Mouse (Mus musculus) neural tube, embryonic 12.5 days (tissue): ENCODE results near the gene Tnik. TPM values are rescaled to one million over a fixed set of nuclear protein-coding genes. Genes with fewer than 3 reads are reported as not detected.

Source experiments
- ATAC-seq: fragments of 200-750 bp; cut with Nextera tagmentation; 2 replicates; pipeline ENCODE4 v1.8.0; 2017; ENCODE audit warnings: low read depth, mild to moderate bottlenecking, moderate TSS enrichment, moderate library complexity; ENCODE audit not compliant: low FRiP score
- H3K27ac ChIP-seq: fragments of 300-500 bp; sonication (generic); 2 replicates; pipeline ENCODE4 v1.5.1; 2016
- H3K27me3 ChIP-seq: fragments of 300-500 bp; sonication (generic); replicated peaks from 2 replicates; pipeline ENCODE4 v1.6.1; 2016; ENCODE audit warnings: mild to moderate bottlenecking
- H3K36me3 ChIP-seq: fragments of 300-500 bp; sonication (generic); 2 replicates; pipeline ENCODE4 v1.6.1; 2016; ENCODE audit warnings: mild to moderate bottlenecking
- H3K4me1 ChIP-seq: fragments of 300-500 bp; sonication (generic); 2 replicates; pipeline ENCODE4 v1.6.1; 2016
- H3K4me2 ChIP-seq: fragments of 300-500 bp; sonication (generic); replicated peaks from 2 replicates; pipeline ENCODE4 v1.6.1; 2016; ENCODE audit warnings: mild to moderate bottlenecking
- H3K4me3 ChIP-seq: fragments of 300-500 bp; sonication (generic); 2 replicates; pipeline ENCODE4 v1.5.1; 2016
- H3K9ac ChIP-seq: fragments of 300-500 bp; sonication (generic); 2 replicates; pipeline ENCODE4 v1.6.1; 2016; ENCODE audit warnings: mild to moderate bottlenecking
- H3K9me3 ChIP-seq: fragments of 300-500 bp; sonication (generic); 2 replicates; pipeline ENCODE4 v1.6.1; 2016; ENCODE audit warnings: mild to moderate bottlenecking
- WGBS: fragments of 180-500 bp; shearing (Covaris S2); methylation state at CpG from one replicate; pipeline ENCODE4 v1.1.7; 2016; 5-methylcytosine and 5-hydroxymethylcytosine counted together
- polyA plus RNA-seq: library from polyadenylated mRNA; unstranded; fragments of >200 nt; fragmentation: Nextera tagmentation; extraction: Ambion mirVana; gene quantifications from 2 replicates; pipeline ENCODE4 v1.2.1, GENCODE M21; 2016

Tnik gene
- polyA plus RNA-seq, 1 experiment from 2014 or later: 50.6 TPM

DNA sequence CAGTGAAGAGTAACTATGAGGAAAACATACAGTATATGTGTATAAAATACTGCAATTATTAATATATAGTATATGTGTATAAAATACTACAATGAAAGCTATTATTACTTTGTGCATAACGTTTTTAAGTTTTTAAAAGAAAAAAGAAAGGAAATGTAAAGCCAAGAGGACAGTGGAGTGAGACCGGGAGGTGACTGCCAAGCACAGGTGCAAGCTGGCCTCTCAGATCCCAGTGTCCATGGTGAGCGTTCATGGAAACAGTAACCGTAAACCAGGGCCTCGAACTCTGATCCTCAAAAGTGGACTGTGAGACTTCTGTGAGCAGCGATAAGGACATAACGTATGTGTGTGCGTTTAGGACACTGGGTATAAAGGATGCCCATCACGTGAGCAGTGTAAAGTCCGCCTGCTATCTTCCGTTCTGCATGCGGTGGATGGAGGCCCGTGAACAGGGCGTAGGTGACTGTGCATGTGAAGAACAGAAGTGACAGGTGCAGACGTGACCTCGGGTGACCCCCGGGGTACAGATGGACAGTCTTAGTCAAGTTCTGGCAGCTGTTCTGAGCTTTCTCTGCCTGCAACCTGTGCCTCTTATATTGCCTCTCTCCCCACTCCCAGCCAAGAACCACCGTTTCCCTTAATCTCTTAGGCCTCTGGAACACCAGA is 316.1 kb downstream of the Tnik start:
- no peak overlapping the region for H3K27ac ChIP-seq
- H3K9ac ChIP-seq: no peak overlapping the region
- no peak overlapping the region for H3K4me2 ChIP-seq
- H3K4me3 ChIP-seq: no peak overlapping the region
- H3K27me3 ChIP-seq: no peaks in the 10 kb centered on the region
- no peak for ATAC-seq
- no peaks in the 10 kb centered on the region for H3K9me3 ChIP-seq
- no peaks in the 10 kb centered on the region for H3K4me1 ChIP-seq
- H3K36me3 ChIP-seq: 0 out of 2 replicates have a peak, but pooled peaks cover 6% of the 10 kb centered on the region
- 91% methylated on average over 18 of the region's 18 CpGs for WGBS

DNA sequence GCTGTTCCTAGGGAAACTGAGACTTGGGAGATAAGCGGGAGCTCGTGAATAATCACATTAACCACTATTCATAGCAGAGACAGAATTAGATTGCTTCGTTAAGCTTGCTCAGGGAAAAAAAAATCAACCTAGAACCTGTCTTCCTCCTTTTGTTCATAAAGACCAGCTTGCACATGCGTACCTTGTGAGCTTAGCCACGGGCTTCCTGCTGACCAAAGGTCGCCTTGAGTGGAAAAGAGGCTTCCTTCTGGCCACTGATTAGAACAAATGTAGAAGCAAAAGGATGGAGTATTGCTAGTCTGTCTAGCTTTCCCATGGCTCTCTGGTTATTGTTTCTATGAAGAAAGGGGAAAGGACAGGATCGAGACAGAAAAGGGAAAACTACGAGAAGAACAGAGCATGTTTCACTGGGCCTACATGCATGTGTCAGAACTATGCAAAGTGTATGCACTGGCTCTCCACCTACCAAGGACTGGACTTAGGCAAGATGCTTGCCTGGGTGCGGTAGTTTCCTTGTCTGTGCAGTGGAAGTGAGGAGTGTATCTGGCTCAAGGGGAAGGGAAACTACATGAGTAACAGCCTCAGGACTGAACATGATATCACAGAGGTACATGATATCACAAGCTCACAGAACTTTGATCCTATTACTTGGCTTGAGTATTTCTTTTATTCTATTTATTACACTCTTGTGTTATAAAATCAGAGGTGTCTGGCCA is 322.9 kb downstream of the Tnik start:
- ATAC-seq: no peak
- Histone ChIP-seq H3K9me3 (no peaks in the 10 kb centered on the region), H3K27ac (no peak overlapping the region), H3K27me3 (no peaks in the 10 kb centered on the region), H3K4me3 (no peak overlapping the region), H3K4me1 (no peaks in the 10 kb centered on the region), H3K4me2 (no peak overlapping the region), H3K9ac (no peak overlapping the region), H3K36me3 (0 out of 2 replicates have a peak, but pooled peaks cover 4% of the 10 kb centered on the region)
- 91% methylated on average over 9 of the region's 9 CpGs for WGBS

DNA sequence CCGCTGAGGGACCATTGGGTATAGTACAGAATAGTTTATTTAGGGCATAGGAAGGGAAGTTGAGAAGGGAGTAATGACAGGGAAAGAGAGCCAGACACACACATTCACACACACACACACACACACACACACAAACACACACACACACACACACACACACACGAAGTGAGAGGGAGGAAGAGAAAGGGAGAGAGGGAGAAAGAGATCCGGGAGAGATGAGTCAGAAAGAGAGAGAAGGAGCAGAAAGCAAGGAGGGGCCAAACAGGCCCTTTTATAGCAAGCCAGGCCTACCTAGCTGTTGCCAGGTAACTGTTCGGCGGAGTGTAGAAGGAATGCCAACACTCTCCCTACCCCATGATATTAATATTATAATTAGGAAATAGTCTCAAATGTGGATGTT is 324.8 kb downstream of the Tnik start:
- Histone ChIP-seq H3K9me3 (no peaks in the 10 kb centered on the region), H3K9ac (no peak overlapping the region), H3K4me2 (no peak overlapping the region), H3K4me1 (no peaks in the 10 kb centered on the region), H3K4me3 (no peak overlapping the region), H3K27ac (no peak overlapping the region), H3K27me3 (no peaks in the 10 kb centered on the region), H3K36me3 (0 out of 2 replicates have a peak, but pooled peaks cover 4% of the 10 kb centered on the region)
- ATAC-seq: no peak
- 82% methylated on average over 5 of the region's 5 CpGs for WGBS

DNA sequence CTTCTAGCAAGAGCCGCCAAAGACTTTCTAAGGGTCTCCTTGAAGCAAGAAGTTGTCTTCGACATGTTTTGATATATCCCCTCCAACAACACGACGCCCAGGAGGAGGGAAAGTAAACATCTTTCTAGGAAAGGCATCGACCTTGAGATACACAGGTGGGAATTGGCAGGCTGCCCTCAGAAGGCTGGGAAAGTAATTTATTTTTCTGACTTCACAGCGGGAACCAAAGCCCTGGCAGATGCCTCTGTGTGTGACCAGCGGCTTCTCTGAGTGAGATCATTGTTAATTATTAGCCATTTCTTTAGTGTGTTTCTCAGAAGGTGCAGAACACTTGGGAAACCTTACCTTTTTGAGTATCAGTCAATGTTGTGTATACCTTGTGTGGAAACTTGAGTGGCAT is 328.3 kb downstream of the Tnik start:
- no peaks in the 10 kb centered on the region for H3K9me3 ChIP-seq
- H3K9ac ChIP-seq: no peak overlapping the region
- no peak overlapping the region for H3K4me2 ChIP-seq
- no peak overlapping the region for H3K4me3 ChIP-seq
- H3K27ac ChIP-seq: no peak overlapping the region
- no peaks in the 10 kb centered on the region for H3K27me3 ChIP-seq
- no peak for ATAC-seq
- H3K36me3 ChIP-seq: peaks cover 17% of the 10 kb centered on the region
- 70% methylated on average over 7 of the region's 7 CpGs for WGBS
- no peaks in the 10 kb centered on the region for H3K4me1 ChIP-seq

DNA sequence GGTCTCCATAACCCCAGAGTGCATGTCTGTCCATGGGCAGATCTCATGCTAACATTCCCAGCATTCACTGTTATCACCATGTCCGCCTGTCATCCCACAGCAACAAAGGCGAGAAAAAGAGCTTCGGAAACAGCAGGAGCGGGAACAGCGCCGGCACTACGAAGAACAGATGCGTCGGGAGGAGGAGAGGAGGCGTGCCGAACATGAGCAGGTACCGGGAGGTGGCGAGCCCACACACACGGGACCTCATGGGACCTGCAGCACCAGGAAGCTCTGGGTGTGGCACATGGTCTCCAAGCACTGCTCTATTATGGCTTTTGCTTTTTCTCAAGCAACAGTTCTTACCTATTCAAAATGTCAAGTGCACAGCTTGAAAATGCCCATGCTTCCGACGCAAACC is 330.9 kb downstream of the Tnik start:
- H3K9me3 ChIP-seq: no peaks in the 10 kb centered on the region
- no peak overlapping the region for H3K4me2 ChIP-seq
- no peaks in the 10 kb centered on the region for H3K27me3 ChIP-seq
- H3K4me3 ChIP-seq: no peak overlapping the region
- ATAC-seq: no peak
- no peaks in the 10 kb centered on the region for H3K4me1 ChIP-seq
- no peak overlapping the region for H3K9ac ChIP-seq
- peaks cover 21% of the 10 kb centered on the region for H3K36me3 ChIP-seq
- WGBS: 95% methylated on average over 16 of the region's 16 CpGs
- no peak overlapping the region for H3K27ac ChIP-seq

DNA sequence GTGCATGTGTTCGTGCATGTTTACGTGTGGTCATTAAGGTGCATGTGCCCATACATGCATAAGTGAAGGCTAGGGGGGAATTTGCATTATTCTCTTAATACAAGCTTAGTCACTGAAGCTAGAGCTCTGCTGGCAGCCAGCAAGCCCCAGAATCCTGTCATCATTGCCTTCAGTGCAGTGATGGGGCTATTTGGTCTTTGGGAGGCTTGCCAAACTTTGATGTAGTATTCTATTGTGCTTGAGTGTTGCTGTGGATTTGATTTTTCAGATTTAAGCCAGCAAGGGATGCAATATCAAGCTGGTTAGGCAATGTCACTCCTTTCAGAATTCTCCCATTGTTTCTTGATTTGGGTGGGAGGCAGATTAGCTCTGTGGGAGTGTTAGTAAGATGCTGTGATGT is 336.5 kb downstream of the Tnik start:
- no peaks in the 10 kb centered on the region for H3K4me1 ChIP-seq
- H3K4me3 ChIP-seq: no peak overlapping the region
- ATAC-seq: no peak
- 91% methylated on average over 2 of the region's 2 CpGs for WGBS
- no peaks in the 10 kb centered on the region for H3K9me3 ChIP-seq
- H3K9ac ChIP-seq: no peak overlapping the region
- no peaks in the 10 kb centered on the region for H3K27me3 ChIP-seq
- no peak overlapping the region for H3K27ac ChIP-seq
- H3K36me3 ChIP-seq: peaks cover 21% of the 10 kb centered on the region
- no peak overlapping the region for H3K4me2 ChIP-seq

DNA sequence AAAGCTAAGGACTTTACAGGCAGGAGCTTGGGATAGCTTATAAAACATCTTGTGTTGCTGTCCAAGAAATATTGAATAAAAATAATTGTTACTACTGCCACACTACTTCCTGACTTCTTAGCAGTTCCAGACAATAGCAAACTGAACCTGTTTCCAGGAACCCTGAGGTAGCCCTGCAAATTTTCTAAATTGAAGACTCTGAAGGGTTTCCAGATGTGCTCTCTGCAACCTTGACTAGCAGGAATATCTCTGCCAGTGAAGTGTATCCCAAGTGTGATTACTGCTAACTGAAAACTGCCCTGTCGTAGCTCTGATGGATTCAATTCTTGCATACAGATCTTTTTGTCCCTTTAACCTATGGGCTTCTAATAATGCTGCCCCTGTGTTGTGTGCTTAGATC is 343.7 kb downstream of the Tnik start:
- H3K27ac ChIP-seq: no peak overlapping the region
- H3K9me3 ChIP-seq: no peaks in the 10 kb centered on the region
- ATAC-seq: no peak
- H3K9ac ChIP-seq: no peak overlapping the region
- H3K4me1 ChIP-seq: no peaks in the 10 kb centered on the region
- H3K27me3 ChIP-seq: no peaks in the 10 kb centered on the region
- H3K36me3 ChIP-seq: peaks cover 7% of the 10 kb centered on the region; the same call in 1 of the 2 replicates
- H3K4me3 ChIP-seq: no peak overlapping the region
- H3K4me2 ChIP-seq: no peak overlapping the region
- 80% methylated on average over 1 of the region's 1 CpGs for WGBS

DNA sequence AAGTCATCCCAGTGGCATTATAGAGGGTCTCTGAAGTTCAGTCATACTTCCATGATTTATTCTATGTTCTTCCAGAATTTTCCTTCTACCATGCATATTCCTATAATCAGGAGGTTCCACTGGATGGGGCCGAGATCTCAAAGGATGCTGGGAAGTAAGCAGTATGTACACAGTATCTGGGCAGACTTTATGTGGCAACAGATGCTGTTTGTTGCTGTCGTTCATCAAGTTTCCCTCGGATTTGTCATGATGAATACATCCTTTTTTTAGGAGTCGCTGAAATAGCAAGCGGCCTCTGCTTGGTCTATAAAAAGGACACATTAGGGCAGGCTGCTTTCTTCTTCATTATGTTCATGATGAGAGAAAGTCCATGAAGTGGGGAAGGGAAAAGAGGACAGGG is 349.3 kb downstream of the Tnik start:
- H3K4me3 ChIP-seq: no peak overlapping the region
- no peaks in the 10 kb centered on the region for H3K27me3 ChIP-seq
- no peaks in the 10 kb centered on the region; the same call in 1 of the 2 replicates for H3K36me3 ChIP-seq
- no peak for ATAC-seq
- no peaks in the 10 kb centered on the region for H3K4me1 ChIP-seq
- no peak overlapping the region for H3K9ac ChIP-seq
- 74% methylated on average over 5 of the region's 5 CpGs for WGBS
- no peak overlapping the region for H3K4me2 ChIP-seq
- no peaks in the 10 kb centered on the region for H3K9me3 ChIP-seq
- H3K27ac ChIP-seq: no peak overlapping the region

DNA sequence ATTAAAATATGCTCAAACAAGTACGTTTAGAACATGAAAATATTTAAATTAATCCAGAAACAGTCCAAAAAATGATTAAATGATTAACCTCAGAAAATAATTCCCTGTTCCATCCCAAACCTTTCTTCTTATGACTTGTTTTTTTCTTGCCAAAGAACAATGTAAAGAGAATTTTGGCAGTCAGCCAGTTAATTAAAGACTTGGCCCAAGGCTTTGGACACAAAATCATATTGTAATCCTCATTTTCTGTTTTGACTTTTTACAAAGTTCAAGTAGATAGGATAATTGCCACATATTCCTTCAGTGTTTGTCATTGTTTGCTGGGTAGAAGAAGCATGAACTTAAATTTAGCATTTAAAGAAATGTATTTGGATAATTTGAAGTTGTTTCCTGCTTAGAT is 353.4 kb downstream of the Tnik start:
- H3K4me1 ChIP-seq: no peaks in the 10 kb centered on the region
- peaks cover 4% of the 10 kb centered on the region; the same call in 1 of the 2 replicates for H3K36me3 ChIP-seq
- ATAC-seq: no peak
- H3K27me3 ChIP-seq: no peaks in the 10 kb centered on the region
- H3K4me3 ChIP-seq: no peak overlapping the region
- 79% methylated on average over 1 of the region's 1 CpGs for WGBS
- H3K9me3 ChIP-seq: no peaks in the 10 kb centered on the region
- no peak overlapping the region for H3K4me2 ChIP-seq
- no peak overlapping the region for H3K9ac ChIP-seq
- no peak overlapping the region for H3K27ac ChIP-seq

DNA sequence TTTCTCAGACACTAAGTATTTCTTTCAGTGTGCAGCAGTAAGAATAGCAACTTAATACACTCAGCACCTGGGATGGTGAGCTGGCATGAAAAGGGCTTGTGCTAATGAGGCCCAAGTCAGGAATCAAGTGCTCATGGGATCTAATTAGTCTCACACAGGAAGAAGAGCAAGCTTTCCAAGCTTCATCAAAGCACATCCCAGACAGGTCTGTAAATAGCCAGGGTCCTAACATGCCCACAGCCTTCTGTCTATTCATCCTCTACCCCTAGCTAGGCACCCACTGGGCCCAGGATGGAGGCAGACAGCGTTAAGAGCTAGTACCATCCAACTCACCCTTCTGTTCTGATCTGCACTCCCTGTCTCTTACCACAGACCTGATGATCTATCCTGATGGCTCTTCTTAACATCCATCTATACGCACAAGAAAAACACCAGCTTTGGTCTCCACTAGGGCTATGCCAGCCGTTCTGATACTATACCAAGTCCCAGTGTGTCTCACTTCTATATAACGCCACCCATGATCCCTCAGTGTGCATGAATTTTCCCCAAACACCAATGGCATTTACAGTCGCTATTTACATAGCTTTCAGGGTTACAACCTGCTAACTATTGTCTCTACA is 354.1 kb downstream of the Tnik start:
- ATAC-seq: no peak
- Histone ChIP-seq H3K27me3 (no peaks in the 10 kb centered on the region), H3K4me1 (no peaks in the 10 kb centered on the region), H3K36me3 (peaks cover 4% of the 10 kb centered on the region; the same call in 1 of the 2 replicates), H3K9me3 (no peaks in the 10 kb centered on the region), H3K9ac (no peak overlapping the region), H3K4me3 (no peak overlapping the region), H3K4me2 (no peak overlapping the region), H3K27ac (no peak overlapping the region)
- 88% methylated on average over 5 of the region's 5 CpGs for WGBS

DNA sequence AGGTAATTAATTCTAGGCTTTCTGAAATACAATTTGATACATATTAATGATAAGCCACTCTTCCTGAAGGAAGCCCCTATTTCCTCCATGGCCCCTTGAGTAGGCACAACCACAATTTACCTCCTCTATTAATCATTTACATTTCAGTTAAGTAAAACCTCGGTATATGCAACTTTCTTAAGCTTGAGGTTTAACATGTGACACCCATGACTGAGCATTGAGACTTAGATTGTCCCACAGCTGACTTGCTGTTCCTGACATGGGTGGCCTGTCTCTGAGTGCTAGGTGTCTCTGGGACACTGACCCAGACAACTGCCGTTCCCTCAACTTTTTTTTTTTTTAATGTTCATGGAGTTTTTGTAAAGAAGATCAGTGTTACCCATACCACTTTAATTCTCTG is 358.8 kb downstream of the Tnik start:
- no peaks in the 10 kb centered on the region for H3K9me3 ChIP-seq
- no peaks in the 10 kb centered on the region for H3K27me3 ChIP-seq
- no peak for ATAC-seq
- H3K36me3 ChIP-seq: 0 out of 2 replicates have a peak, but pooled peaks cover 16% of the 10 kb centered on the region
- 83% methylated on average over 2 of the region's 2 CpGs for WGBS
- H3K27ac ChIP-seq: no peak overlapping the region
- H3K4me1 ChIP-seq: no peaks in the 10 kb centered on the region
- no peak overlapping the region for H3K4me2 ChIP-seq
- no peak overlapping the region for H3K9ac ChIP-seq
- H3K4me3 ChIP-seq: no peak overlapping the region

DNA sequence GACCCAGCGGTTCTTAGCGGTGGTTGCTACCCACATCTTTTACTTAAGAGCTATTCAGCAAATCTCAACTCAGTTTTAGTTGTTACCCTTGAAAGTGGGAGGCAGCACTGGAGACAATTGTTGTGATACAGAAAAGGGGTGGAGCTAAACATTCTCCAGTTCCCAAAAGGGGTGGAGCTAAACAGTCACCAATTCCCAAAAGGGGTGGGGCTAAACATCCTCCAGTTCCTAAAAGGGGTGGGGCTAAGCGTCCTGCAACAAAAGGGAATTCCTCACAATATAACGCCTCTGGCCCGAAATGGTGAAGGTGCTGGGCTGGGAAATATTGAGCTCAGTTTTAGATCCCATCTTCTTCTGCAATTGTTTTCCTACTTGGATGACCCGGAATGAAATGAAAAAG is 363.8 kb downstream of the Tnik start:
- H3K9ac ChIP-seq: no peak overlapping the region
- H3K4me3 ChIP-seq: no peak overlapping the region
- no peaks in the 10 kb centered on the region for H3K4me1 ChIP-seq
- ATAC-seq: no peak
- H3K4me2 ChIP-seq: no peak overlapping the region
- 95% methylated on average over 6 of the region's 6 CpGs for WGBS
- H3K36me3 ChIP-seq: 0 out of 2 replicates have a peak, but pooled peaks cover 22% of the 10 kb centered on the region
- H3K27ac ChIP-seq: no peak overlapping the region
- no peaks in the 10 kb centered on the region for H3K9me3 ChIP-seq
- H3K27me3 ChIP-seq: no peaks in the 10 kb centered on the region
